Mouse (Mus musculus): Measurements from ENCODE around the gene Olfr96. TPM values are rescaled to one million over a fixed set of nuclear protein-coding genes. Genes with fewer than 3 reads are reported as not detected.

Olfr96 gene
- not detected in 2 replicates for polyA plus RNA-seq (2014; fragmentation: Nextera tagmentation; extraction: Ambion mirVana)

DNA sequence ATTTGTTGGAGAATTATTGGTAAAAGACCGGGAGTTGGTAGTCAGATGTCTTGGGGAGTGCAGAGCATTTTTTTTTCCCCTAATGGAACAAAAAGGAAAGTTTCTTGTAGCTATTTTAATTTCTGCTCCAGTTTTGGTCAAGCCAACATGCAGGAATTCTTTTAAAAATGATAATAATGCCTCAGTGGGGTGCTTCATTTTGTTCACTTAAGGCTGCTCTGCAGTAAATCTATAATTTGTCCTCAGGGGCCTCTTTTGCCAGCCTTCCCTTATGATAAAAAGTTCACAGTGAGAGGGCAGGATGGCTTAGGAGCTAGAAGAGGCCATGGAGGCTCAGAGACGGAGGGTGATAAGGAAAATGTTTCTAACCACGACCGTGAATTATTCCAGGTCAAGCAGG is at the start of gene Olfr96:
Olfr96 (plus strand) TSS at position 301 of the 400 bp plus-strand sequence.
- DNase-seq (ENCODE audit: low spot score, missing footprints) (no peak), ATAC-seq (ENCODE audit: low FRiP score) (no peak)
- Histone ChIP-seq H3K9ac (ENCODE audit: low read length) (no peak within 1 kb of the TSS), H3K4me2 (no peak within 1 kb of the TSS), H3K4me3 (ENCODE audit: low read depth, low read length) (no peak within 1 kb of the TSS), H3K9me3 (ENCODE audit: control insufficient read depth, low read length) (no peaks in the 10 kb centered on the region), H3K27ac (ENCODE audit: low read depth, low read length) (no peak within 1 kb of the TSS), H3K27me3 (ENCODE audit: control insufficient read depth, insufficient read depth, low read length) (no peaks in the 10 kb centered on the region), H3K4me1 (ENCODE audit: control insufficient read depth, insufficient read depth, low read length) (no peaks in the 10 kb centered on the region), H3K36me3 (ENCODE audit: control insufficient read depth, insufficient read depth, low read length) (no peaks in the 10 kb centered on the region)
- WGBS: 64% methylated on average over 4 of the region's 4 CpGs

DNA sequence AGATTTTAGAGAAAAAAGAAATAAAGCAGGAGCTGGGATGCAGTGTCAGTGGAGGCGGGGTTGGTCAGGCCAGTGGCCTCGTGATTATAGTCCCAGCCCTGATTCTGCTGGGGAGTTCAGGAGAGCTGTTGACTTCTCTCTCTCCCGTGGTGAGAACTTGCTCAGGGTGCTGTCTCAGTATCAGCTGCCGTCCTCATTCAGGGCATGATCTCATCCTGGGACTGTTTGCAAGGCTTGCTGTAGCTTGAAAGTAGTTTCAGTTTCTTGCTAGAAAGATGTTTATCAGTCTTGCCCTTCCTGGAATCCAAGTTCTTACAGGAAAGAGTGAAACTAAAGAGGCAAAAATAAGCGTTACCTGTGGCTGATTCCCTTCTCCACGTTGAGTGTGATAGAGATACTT is 34.5 kb upstream of the Olfr96 start:
- no peak overlapping the region for H3K4me3 ChIP-seq (ENCODE audit: low read depth, low read length)
- H3K27me3 ChIP-seq (ENCODE audit: control insufficient read depth, insufficient read depth, low read length): no peaks in the 10 kb centered on the region
- H3K9ac ChIP-seq (ENCODE audit: low read length): no peak overlapping the region
- H3K9me3 ChIP-seq (ENCODE audit: control insufficient read depth, low read length): no peaks in the 10 kb centered on the region
- H3K4me1 ChIP-seq (ENCODE audit: control insufficient read depth, insufficient read depth, low read length): no peaks in the 10 kb centered on the region
- no peak overlapping the region for H3K4me2 ChIP-seq
- DNase-seq (ENCODE audit: low spot score, missing footprints) (no peak), ATAC-seq (ENCODE audit: low FRiP score) (no peak)
- 50% methylated on average over 6 of the region's 6 CpGs for WGBS
- no peaks in the 10 kb centered on the region for H3K36me3 ChIP-seq (ENCODE audit: control insufficient read depth, insufficient read depth, low read length)
- H3K27ac ChIP-seq (ENCODE audit: low read depth, low read length): no peak overlapping the region

DNA sequence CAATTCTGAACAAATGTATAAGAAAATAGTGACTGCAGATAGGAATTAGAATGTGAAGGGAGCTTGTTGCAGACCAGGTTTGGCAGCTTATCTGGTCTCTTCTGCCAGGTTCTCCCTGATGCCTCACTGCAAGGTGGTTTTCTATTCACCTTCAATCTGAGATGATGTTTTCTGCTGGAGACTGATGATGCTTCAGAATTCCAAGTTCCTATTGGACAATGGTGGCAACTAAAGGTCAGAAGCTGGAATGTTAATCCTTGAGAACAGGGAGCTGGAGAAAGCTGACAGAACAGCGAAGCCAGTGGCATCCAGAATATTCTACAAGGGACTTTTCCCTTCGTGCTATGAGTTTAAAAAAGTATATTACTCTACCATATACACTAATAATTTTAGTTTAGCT is 29.2 kb upstream of the Olfr96 start:
- Histone ChIP-seq H3K9ac (ENCODE audit: low read length) (no peak overlapping the region), H3K36me3 (ENCODE audit: control insufficient read depth, insufficient read depth, low read length) (no peaks in the 10 kb centered on the region), H3K9me3 (ENCODE audit: control insufficient read depth, low read length) (no peaks in the 10 kb centered on the region), H3K27me3 (ENCODE audit: control insufficient read depth, insufficient read depth, low read length) (no peaks in the 10 kb centered on the region), H3K4me3 (ENCODE audit: low read depth, low read length) (no peak overlapping the region), H3K4me2 (no peak overlapping the region), H3K4me1 (ENCODE audit: control insufficient read depth, insufficient read depth, low read length) (no peaks in the 10 kb centered on the region), H3K27ac (ENCODE audit: low read depth, low read length) (no peak overlapping the region)
- 24% methylated on average over 2 of the region's 2 CpGs for WGBS
- DNase-seq (ENCODE audit: low spot score, missing footprints): peak; percentile 91
- ATAC-seq (ENCODE audit: low FRiP score): peak; percentile 44; the same call in 1 of the 2 replicates

DNA sequence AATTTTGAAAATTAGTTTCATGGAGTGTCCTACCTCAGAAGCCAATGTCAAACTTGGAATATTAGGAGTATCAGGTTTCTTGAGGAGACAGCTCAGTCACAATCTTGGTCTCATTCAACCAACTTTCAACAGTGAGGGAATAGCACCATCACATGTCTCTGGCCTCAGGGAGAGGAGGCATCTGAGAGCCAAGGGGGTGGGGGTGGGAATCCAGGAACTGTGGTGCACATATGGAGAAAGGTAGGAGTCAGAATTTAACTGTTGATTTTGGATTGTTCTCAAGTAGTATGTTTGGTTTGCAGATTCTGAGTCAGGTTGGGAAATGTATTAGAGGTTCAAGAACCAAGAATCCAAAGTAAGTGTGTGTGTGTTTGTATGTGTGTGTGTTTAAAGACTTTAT is 26.9 kb upstream of the Olfr96 start:
- no peak overlapping the region for H3K27ac ChIP-seq (ENCODE audit: low read depth, low read length)

DNA sequence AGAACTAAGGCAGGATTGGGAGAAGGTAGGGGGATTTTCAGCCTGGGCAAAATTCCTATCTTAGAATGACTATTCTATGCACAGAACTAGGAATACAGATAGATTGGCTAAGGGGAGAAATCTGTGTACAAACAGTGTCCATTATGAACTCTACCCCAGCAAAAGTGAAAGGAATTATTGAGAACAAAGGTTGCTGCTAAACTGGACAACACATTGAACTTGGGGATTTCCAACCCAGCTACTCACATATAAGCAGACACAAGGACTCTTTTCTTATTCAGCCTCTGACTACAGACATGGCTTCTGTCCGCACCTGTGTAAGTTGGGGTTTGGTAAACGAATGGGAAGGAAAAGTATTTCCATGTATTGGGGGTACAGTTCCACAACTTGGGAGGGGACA is 26.3 kb upstream of the Olfr96 start, which contains the start of gene Ubd:
Ubd (plus strand) TSS at position 237 of the 400 bp plus-strand sequence.
- Histone ChIP-seq H3K4me2 (no peak within 1 kb of the TSS), H3K36me3 (ENCODE audit: control insufficient read depth, insufficient read depth, low read length) (no peaks in the 10 kb centered on the region), H3K4me3 (ENCODE audit: low read depth, low read length) (no peak within 1 kb of the TSS), H3K9me3 (ENCODE audit: control insufficient read depth, low read length) (no peaks in the 10 kb centered on the region), H3K4me1 (ENCODE audit: control insufficient read depth, insufficient read depth, low read length) (peaks cover 3% of the 10 kb centered on the region; the same call in 1 of the 2 replicates), H3K27ac (ENCODE audit: low read depth, low read length) (no peak within 1 kb of the TSS), H3K9ac (ENCODE audit: low read length) (no peak within 1 kb of the TSS), H3K27me3 (ENCODE audit: control insufficient read depth, insufficient read depth, low read length) (peaks cover 20% of the 10 kb centered on the region; the same call in 1 of the 2 replicates)
- no peak for ATAC-seq (ENCODE audit: low FRiP score)
- DNase-seq (ENCODE audit: low spot score, missing footprints): no peak
- WGBS: 81% methylated on average over 2 of the region's 2 CpGs

More for the DNA sequence above, 26.9 kb upstream of the Olfr96 start:
- Histone ChIP-seq H3K4me1 (ENCODE audit: control insufficient read depth, insufficient read depth, low read length) (peaks cover 3% of the 10 kb centered on the region; the same call in 1 of the 2 replicates), H3K4me3 (ENCODE audit: low read depth, low read length) (no peak overlapping the region), H3K9ac (ENCODE audit: low read length) (no peak overlapping the region), H3K9me3 (ENCODE audit: control insufficient read depth, low read length) (no peaks in the 10 kb centered on the region), H3K4me2 (no peak overlapping the region), H3K36me3 (ENCODE audit: control insufficient read depth, insufficient read depth, low read length) (no peaks in the 10 kb centered on the region), H3K27me3 (ENCODE audit: control insufficient read depth, insufficient read depth, low read length) (peaks cover 15% of the 10 kb centered on the region; the same call in 1 of the 2 replicates)
- ATAC-seq (ENCODE audit: low FRiP score): no peak
- DNase-seq (ENCODE audit: low spot score, missing footprints): no peak

DNA sequence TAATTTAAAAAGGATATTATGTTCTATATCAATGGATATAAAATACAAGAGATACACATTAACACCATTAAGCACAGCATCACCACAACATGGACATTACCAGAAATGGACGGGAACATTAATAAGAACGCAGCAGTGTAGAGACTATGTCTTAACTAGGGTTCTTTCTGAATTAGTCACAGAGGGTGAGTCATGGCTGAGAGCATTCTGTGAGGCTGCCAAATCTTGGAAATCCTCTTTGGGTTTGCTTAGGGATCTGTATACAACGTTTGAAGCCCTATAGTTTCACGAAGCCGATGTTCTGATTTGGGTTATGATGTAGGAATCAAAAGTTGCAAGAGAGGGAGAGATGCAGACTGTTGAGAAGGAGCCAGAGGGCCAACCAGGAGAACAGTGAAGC is 25.2 kb upstream of the Olfr96 start:
- no peak overlapping the region for H3K9ac ChIP-seq (ENCODE audit: low read length)
- peaks cover 20% of the 10 kb centered on the region; the same call in 1 of the 2 replicates for H3K27me3 ChIP-seq (ENCODE audit: control insufficient read depth, insufficient read depth, low read length)
- no peak overlapping the region for H3K27ac ChIP-seq (ENCODE audit: low read depth, low read length)
- no peak for DNase-seq (ENCODE audit: low spot score, missing footprints)
- ATAC-seq (ENCODE audit: low FRiP score): no peak
- no peak overlapping the region for H3K4me2 ChIP-seq
- no peaks in the 10 kb centered on the region for H3K9me3 ChIP-seq (ENCODE audit: control insufficient read depth, low read length)
- 86% methylated on average over 5 of the region's 5 CpGs for WGBS
- H3K36me3 ChIP-seq (ENCODE audit: control insufficient read depth, insufficient read depth, low read length): no peaks in the 10 kb centered on the region
- no peak overlapping the region for H3K4me3 ChIP-seq (ENCODE audit: low read depth, low read length)
- peaks cover 3% of the 10 kb centered on the region; the same call in 1 of the 2 replicates for H3K4me1 ChIP-seq (ENCODE audit: control insufficient read depth, insufficient read depth, low read length)

DNA sequence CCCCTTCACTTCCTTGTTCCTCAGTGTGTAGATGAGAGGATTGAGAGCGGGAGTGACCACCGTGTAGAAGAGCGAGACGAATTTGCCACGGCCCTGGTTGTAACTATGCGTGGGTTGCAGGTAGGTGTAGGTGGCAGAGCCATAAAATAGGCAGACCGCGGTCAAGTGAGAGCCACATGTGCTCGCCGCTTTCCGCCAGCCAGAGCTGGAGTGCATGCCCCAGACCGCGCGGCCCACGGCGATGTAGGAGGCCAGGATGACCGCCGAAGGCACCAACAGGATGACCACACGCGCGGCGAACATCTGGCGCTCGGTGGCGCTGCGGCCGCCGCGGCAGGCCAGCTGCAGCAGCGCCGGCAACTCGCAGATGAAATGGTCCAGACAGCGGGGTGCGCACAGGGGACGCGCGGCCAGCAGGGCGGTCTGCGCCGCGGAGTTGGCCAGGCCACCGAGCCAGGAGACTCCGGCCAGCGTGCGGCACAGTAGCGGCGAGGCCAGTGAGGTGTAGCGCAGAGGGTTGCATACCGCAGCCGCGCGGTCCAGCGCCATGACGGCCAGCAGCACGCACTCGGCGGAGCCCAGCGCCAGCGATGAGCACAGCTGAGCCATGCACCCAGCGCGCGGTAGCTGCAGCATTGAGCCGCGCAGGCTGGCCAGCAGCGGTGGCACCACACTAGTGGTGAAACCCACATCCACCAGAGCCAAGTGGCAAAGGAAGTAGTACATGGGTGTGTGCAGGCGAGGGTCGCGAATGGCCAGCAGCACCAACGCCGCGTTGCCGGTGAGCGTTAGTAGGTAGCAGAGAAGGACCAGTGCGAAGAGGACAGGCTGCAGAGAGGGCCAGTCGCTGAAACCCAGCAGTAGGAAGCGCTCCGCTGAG is 22.9 kb upstream of the Olfr96 start:
- Histone ChIP-seq H3K4me2 (peak overlapping the region; percentile 91), H3K36me3 (ENCODE audit: control insufficient read depth, insufficient read depth, low read length) (no peaks in the 10 kb centered on the region), H3K4me3 (ENCODE audit: low read depth, low read length) (peak overlapping the region; percentile 53), H3K9ac (ENCODE audit: low read length) (peak overlapping the region; percentile 59), H3K27me3 (ENCODE audit: control insufficient read depth, insufficient read depth, low read length) (peaks cover 20% of the 10 kb centered on the region; the same call in 1 of the 2 replicates), H3K4me1 (ENCODE audit: control insufficient read depth, insufficient read depth, low read length) (peaks cover 3% of the 10 kb centered on the region; the same call in 1 of the 2 replicates), H3K27ac (ENCODE audit: low read depth, low read length) (no peak overlapping the region), H3K9me3 (ENCODE audit: control insufficient read depth, low read length) (no peaks in the 10 kb centered on the region)
- peak; percentile 91 for ATAC-seq (ENCODE audit: low FRiP score)
- peak; percentile 95 for DNase-seq (ENCODE audit: low spot score, missing footprints)
- WGBS: under 1% methylated on average over 77 of the region's 77 CpGs

DNA sequence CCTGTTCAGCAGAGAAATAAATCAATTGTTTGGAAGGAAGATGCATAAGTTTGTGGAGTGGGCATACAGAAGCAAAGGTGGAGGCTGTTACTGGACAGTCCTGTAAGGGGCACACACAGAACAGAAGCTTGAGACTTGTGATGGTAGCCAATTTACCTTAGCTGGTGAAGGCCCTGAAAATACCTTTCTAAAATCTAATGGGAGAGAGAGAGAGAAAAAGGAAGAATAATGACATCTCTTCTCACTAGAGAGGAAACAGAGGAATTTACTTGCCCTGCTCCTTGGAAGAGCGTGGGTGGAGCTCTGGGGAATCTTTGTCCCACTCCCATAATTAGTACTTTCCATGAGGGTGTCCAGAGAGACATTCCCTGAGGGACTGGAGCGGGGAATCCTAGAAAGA is 19.1 kb upstream of the Olfr96 start, which contains the start of gene Olfr94:
Olfr94 (minus strand) TSS at position 101 of the 400 bp plus-strand sequence.
- Histone ChIP-seq H3K9ac (ENCODE audit: low read length) (no peak within 1 kb of the TSS), H3K27ac (ENCODE audit: low read depth, low read length) (no peak within 1 kb of the TSS), H3K36me3 (ENCODE audit: control insufficient read depth, insufficient read depth, low read length) (no peaks in the 10 kb centered on the region), H3K4me3 (ENCODE audit: low read depth, low read length) (no peak within 1 kb of the TSS), H3K27me3 (ENCODE audit: control insufficient read depth, insufficient read depth, low read length) (peaks cover 20% of the 10 kb centered on the region; the same call in 1 of the 2 replicates), H3K4me2 (no peak within 1 kb of the TSS), H3K4me1 (ENCODE audit: control insufficient read depth, insufficient read depth, low read length) (peaks cover 3% of the 10 kb centered on the region; the same call in 1 of the 2 replicates), H3K9me3 (ENCODE audit: control insufficient read depth, low read length) (no peaks in the 10 kb centered on the region)
- WGBS: 78% methylated on average over 2 of the region's 2 CpGs
- ATAC-seq (ENCODE audit: low FRiP score) (no peak), DNase-seq (ENCODE audit: low spot score, missing footprints) (no peak)
